Mouse (Mus musculus): ENCODE measurements at regions not wholly inside any gene's neighbourhood (a gene's known extent, or its start where the extent isn't known, plus 50 kb on each side); places are given as distances from the start of the nearest gene placed in this dataset.

- Histone ChIP-seq H3K9me3 (ENCODE audit: control insufficient read depth, low read length) (no peaks in the 10 kb centered on the region), H3K27ac (replicated peaks; ENCODE audit: low read depth, low read length) (no peak overlapping the region), H3K4me2 (ENCODE audit: low read depth, severe bottlenecking) (no peak overlapping the region), H3K36me3 (ENCODE audit: control insufficient read depth, insufficient read depth, low read length) (no peaks in the 10 kb centered on the region), H3K4me1 (ENCODE audit: control insufficient read depth, insufficient read depth, low read length) (no peaks in the 10 kb centered on the region), H3K9ac (ENCODE audit: low read length) (no peak overlapping the region), H3K27me3 (ENCODE audit: control insufficient read depth, insufficient read depth, low read length) (no peaks in the 10 kb centered on the region), H3K4me3 (ENCODE audit: low read depth, low read length) (no peak overlapping the region)
- DNase-seq (ENCODE audit: low spot score) (no peak), ATAC-seq (ENCODE audit: insufficient number of reproducible peaks, low FRiP score, low TSS enrichment, low read depth) (no peak)
- 32% methylated on average over 5 of the region's 5 CpGs for WGBS
Measured at GRCm38 (mm10) chr3:119933049-119933511, 148.8 kb upstream of the Ptbp2 start.

- H3K36me3 ChIP-seq (ENCODE audit: control insufficient read depth, insufficient read depth, low read length), result no peaks in the 10 kb centered on the region
- H3K4me1 ChIP-seq (ENCODE audit: control insufficient read depth, insufficient read depth, low read length), result no peaks in the 10 kb centered on the region
- H3K9me3 ChIP-seq (ENCODE audit: control insufficient read depth, low read length), result no peaks in the 10 kb centered on the region
- no peak overlapping the region for H3K27ac ChIP-seq (replicated peaks; ENCODE audit: low read depth, low read length)
- DNase-seq (ENCODE audit: low spot score) (no peak), ATAC-seq (ENCODE audit: insufficient number of reproducible peaks, low FRiP score, low TSS enrichment, low read depth) (no peak)
- 94% methylated on average over 2 of the region's 2 CpGs for WGBS
- H3K4me2 ChIP-seq (ENCODE audit: low read depth, severe bottlenecking), result no peak overlapping the region
- H3K9ac ChIP-seq (ENCODE audit: low read length), result no peak overlapping the region
- H3K4me3 ChIP-seq (ENCODE audit: low read depth, low read length), result no peak overlapping the region
- no peaks in the 10 kb centered on the region for H3K27me3 ChIP-seq (ENCODE audit: control insufficient read depth, insufficient read depth, low read length)
Measured at GRCm38 (mm10) chr3:119928281-119928680, 144.0 kb upstream of the Ptbp2 start.

- ATAC-seq (ENCODE audit: insufficient number of reproducible peaks, low FRiP score, low TSS enrichment, low read depth), result no peak
Measured at GRCm38 (mm10) chr3:119919501-119920141, 135.4 kb upstream of the Ptbp2 start.

GRCm38 (mm10) chr3:119915984-119916865 lies 132.0 kb upstream of the Ptbp2 start:
- H3K27me3 ChIP-seq (ENCODE audit: control insufficient read depth, insufficient read depth, low read length), result no peaks in the 10 kb centered on the region
- H3K9ac ChIP-seq (ENCODE audit: low read length), result no peak overlapping the region
- no peaks in the 10 kb centered on the region for H3K36me3 ChIP-seq (ENCODE audit: control insufficient read depth, insufficient read depth, low read length)
- no peaks in the 10 kb centered on the region for H3K4me1 ChIP-seq (ENCODE audit: control insufficient read depth, insufficient read depth, low read length)
- no peak overlapping the region for H3K4me2 ChIP-seq (ENCODE audit: low read depth, severe bottlenecking)
- DNase-seq (ENCODE audit: low spot score) (no peak), ATAC-seq (ENCODE audit: insufficient number of reproducible peaks, low FRiP score, low TSS enrichment, low read depth) (no peak)
- no peak overlapping the region for H3K4me3 ChIP-seq (ENCODE audit: low read depth, low read length)
- H3K27ac ChIP-seq (replicated peaks; ENCODE audit: low read depth, low read length), result no peak overlapping the region
- WGBS, result 44% methylated on average over 4 of the region's 4 CpGs
- H3K9me3 ChIP-seq (ENCODE audit: control insufficient read depth, low read length), result no peaks in the 10 kb centered on the region

More at GRCm38 (mm10) chr3:119919501-119920141, 135.4 kb upstream of the Ptbp2 start:
- DNase-seq (ENCODE audit: low spot score), result no peak
- Histone ChIP-seq H3K27me3 (ENCODE audit: control insufficient read depth, insufficient read depth, low read length) (no peaks in the 10 kb centered on the region), H3K27ac (replicated peaks; ENCODE audit: low read depth, low read length) (no peak overlapping the region), H3K36me3 (ENCODE audit: control insufficient read depth, insufficient read depth, low read length) (no peaks in the 10 kb centered on the region), H3K4me1 (ENCODE audit: control insufficient read depth, insufficient read depth, low read length) (no peaks in the 10 kb centered on the region), H3K4me2 (ENCODE audit: low read depth, severe bottlenecking) (no peak overlapping the region), H3K4me3 (ENCODE audit: low read depth, low read length) (no peak overlapping the region), H3K9me3 (ENCODE audit: control insufficient read depth, low read length) (no peaks in the 10 kb centered on the region), H3K9ac (ENCODE audit: low read length) (no peak overlapping the region)
- 84% methylated on average over 4 of the region's 4 CpGs for WGBS

- WGBS, result 28% methylated on average over 8 of the region's 8 CpGs
- Histone ChIP-seq H3K4me1 (ENCODE audit: control insufficient read depth, insufficient read depth, low read length) (no peaks in the 10 kb centered on the region), H3K36me3 (ENCODE audit: control insufficient read depth, insufficient read depth, low read length) (no peaks in the 10 kb centered on the region), H3K9me3 (ENCODE audit: control insufficient read depth, low read length) (no peaks in the 10 kb centered on the region), H3K4me3 (ENCODE audit: low read depth, low read length) (no peak overlapping the region), H3K27me3 (ENCODE audit: control insufficient read depth, insufficient read depth, low read length) (no peaks in the 10 kb centered on the region), H3K9ac (ENCODE audit: low read length) (no peak overlapping the region), H3K27ac (replicated peaks; ENCODE audit: low read depth, low read length) (no peak overlapping the region), H3K4me2 (ENCODE audit: low read depth, severe bottlenecking) (no peak overlapping the region)
- no peak for DNase-seq (ENCODE audit: low spot score)
- peak; percentile 66; the same call in 1 of the 2 replicates for ATAC-seq (ENCODE audit: insufficient number of reproducible peaks, low FRiP score, low TSS enrichment, low read depth)
Measured at GRCm38 (mm10) chr3:119911532-119911931, 127.3 kb upstream of the Ptbp2 start.

- Histone ChIP-seq H3K4me3 (ENCODE audit: low read depth, low read length) (no peak overlapping the region), H3K27me3 (ENCODE audit: control insufficient read depth, insufficient read depth, low read length) (no peaks in the 10 kb centered on the region), H3K4me1 (ENCODE audit: control insufficient read depth, insufficient read depth, low read length) (no peaks in the 10 kb centered on the region), H3K36me3 (ENCODE audit: control insufficient read depth, insufficient read depth, low read length) (no peaks in the 10 kb centered on the region), H3K9ac (ENCODE audit: low read length) (no peak overlapping the region), H3K4me2 (ENCODE audit: low read depth, severe bottlenecking) (no peak overlapping the region), H3K27ac (replicated peaks; ENCODE audit: low read depth, low read length) (no peak overlapping the region), H3K9me3 (ENCODE audit: control insufficient read depth, low read length) (no peaks in the 10 kb centered on the region)
- 72% methylated on average over 3 of the region's 3 CpGs for WGBS
- ATAC-seq (ENCODE audit: insufficient number of reproducible peaks, low FRiP score, low TSS enrichment, low read depth), result no peak
- no peak for DNase-seq (ENCODE audit: low spot score)
Measured at GRCm38 (mm10) chr3:119904244-119904643, 120.0 kb upstream of the Ptbp2 start.

- WGBS, result 83% methylated on average over 3 of the region's 3 CpGs
- ATAC-seq (ENCODE audit: insufficient number of reproducible peaks, low FRiP score, low TSS enrichment, low read depth), result no peak
- H3K4me1 ChIP-seq (ENCODE audit: control insufficient read depth, insufficient read depth, low read length), result peaks cover 3% of the 10 kb centered on the region; the same call in 1 of the 2 replicates
Measured at GRCm38 (mm10) chr3:119895141-119895540, 110.9 kb upstream of the Ptbp2 start.

GRCm38 (mm10) chr3:119894035-119894434 lies 109.8 kb upstream of the Ptbp2 start:
- H3K27ac ChIP-seq (replicated peaks; ENCODE audit: low read depth, low read length), result no peak overlapping the region
- no peaks in the 10 kb centered on the region for H3K27me3 ChIP-seq (ENCODE audit: control insufficient read depth, insufficient read depth, low read length)
- H3K4me1 ChIP-seq (ENCODE audit: control insufficient read depth, insufficient read depth, low read length), result peaks cover 3% of the 10 kb centered on the region; the same call in 1 of the 2 replicates
- ATAC-seq (ENCODE audit: insufficient number of reproducible peaks, low FRiP score, low TSS enrichment, low read depth), result no peak
- no peak for DNase-seq (ENCODE audit: low spot score)
- peak overlapping the region; percentile 37 for H3K4me2 ChIP-seq (ENCODE audit: low read depth, severe bottlenecking)
- no peaks in the 10 kb centered on the region for H3K36me3 ChIP-seq (ENCODE audit: control insufficient read depth, insufficient read depth, low read length)
- H3K4me3 ChIP-seq (ENCODE audit: low read depth, low read length), result no peak overlapping the region
- no peaks in the 10 kb centered on the region for H3K9me3 ChIP-seq (ENCODE audit: control insufficient read depth, low read length)
- H3K9ac ChIP-seq (ENCODE audit: low read length), result no peak overlapping the region; the same call in 1 of the 2 replicates
- WGBS, result 66% methylated on average over 10 of the region's 10 CpGs

More at GRCm38 (mm10) chr3:119895141-119895540, 110.9 kb upstream of the Ptbp2 start:
- no peak overlapping the region for H3K4me2 ChIP-seq (ENCODE audit: low read depth, severe bottlenecking)
- no peaks in the 10 kb centered on the region for H3K9me3 ChIP-seq (ENCODE audit: control insufficient read depth, low read length)
- H3K27ac ChIP-seq (replicated peaks; ENCODE audit: low read depth, low read length), result no peak overlapping the region
- no peaks in the 10 kb centered on the region for H3K36me3 ChIP-seq (ENCODE audit: control insufficient read depth, insufficient read depth, low read length)
- no peak overlapping the region for H3K4me3 ChIP-seq (ENCODE audit: low read depth, low read length)
- no peaks in the 10 kb centered on the region for H3K27me3 ChIP-seq (ENCODE audit: control insufficient read depth, insufficient read depth, low read length)
- DNase-seq (ENCODE audit: low spot score), result no peak
- H3K9ac ChIP-seq (ENCODE audit: low read length), result no peak overlapping the region
